Mouse (Mus musculus) kidney, embryonic 14.5 days (tissue): ENCODE results near the gene Zfp212. TPM values are rescaled to one million over a fixed set of nuclear protein-coding genes. Genes with fewer than 3 reads are reported as not detected.

Experiments used
- ATAC-seq: fragments of 200-750 bp; cut with Nextera tagmentation; 2 replicates; pipeline ENCODE4 v1.8.0; 2017; ENCODE audit warnings: moderate number of reproducible peaks, mild to moderate bottlenecking, moderate TSS enrichment, moderate library complexity; ENCODE audit not compliant: low FRiP score, low TSS enrichment
- H3K27ac ChIP-seq: fragments of 300-500 bp; sonication (generic); 2 replicates; pipeline ENCODE4 v1.5.1; 2014; ENCODE audit warnings: low read depth, mild to moderate bottlenecking, low read length, moderate library complexity, mixed read lengths
- H3K27me3 ChIP-seq: fragments of 300-500 bp; sonication (generic); 2 replicates; pipeline ENCODE4 v1.6.1; 2014; ENCODE audit warnings: mild to moderate bottlenecking, low read length; ENCODE audit not compliant: control insufficient read depth, insufficient read depth
- H3K36me3 ChIP-seq: fragments of 300-500 bp; sonication (generic); 2 replicates; pipeline ENCODE4 v1.6.1; 2014; ENCODE audit warnings: low read length, mixed read lengths; ENCODE audit not compliant: control insufficient read depth, insufficient read depth
- H3K4me1 ChIP-seq: fragments of 300-500 bp; sonication (generic); 2 replicates; pipeline ENCODE4 v1.6.1; 2014; ENCODE audit warnings: low read length, mixed read lengths; ENCODE audit not compliant: control insufficient read depth, insufficient read depth
- H3K4me2 ChIP-seq: fragments of 300-500 bp; sonication (generic); replicated peaks from 2 replicates; pipeline ENCODE4 v1.6.1; 2014; ENCODE audit warnings: low read depth, mild to moderate bottlenecking, low read length
- H3K4me3 ChIP-seq: fragments of 300-500 bp; sonication (generic); 2 replicates; pipeline ENCODE4 v1.5.1; 2014; ENCODE audit warnings: mild to moderate bottlenecking, low read length
- H3K9ac ChIP-seq: fragments of 300-500 bp; sonication (generic); 2 replicates; pipeline ENCODE4 v1.6.1; 2014; ENCODE audit warnings: low read depth, mild to moderate bottlenecking, low read length, moderate library complexity
- H3K9me3 ChIP-seq: fragments of 300-500 bp; sonication (generic); 2 replicates; pipeline ENCODE4 v1.6.1; 2016; ENCODE audit warnings: low read length; ENCODE audit not compliant: control insufficient read depth
- WGBS: fragments of 180-500 bp; shearing (Covaris S2); extraction: QIAGEN DNeasy Blood & Tissue Kit; methylation state at CpG from one replicate; pipeline ENCODE4 v1.1.7; 2014; 5-methylcytosine and 5-hydroxymethylcytosine counted together
- polyA plus RNA-seq: library from polyadenylated mRNA; unstranded; fragments of >200 nt; fragmentation: Nextera tagmentation; extraction: Ambion mirVana; gene quantifications from 2 replicates; pipeline ENCODE4 v1.2.1, GENCODE M21; 2014

The Zfp212 gene
- polyA plus RNA-seq, 1 experiment from 2014 or later: 15.3 TPM

- Histone ChIP-seq H3K4me2 (no peak overlapping the region), H3K27me3 (no peaks in the 10 kb centered on the region), H3K9me3 (no peaks in the 10 kb centered on the region), H3K36me3 (no peaks in the 10 kb centered on the region), H3K9ac (no peak overlapping the region), H3K4me1 (peaks cover 6% of the 10 kb centered on the region), H3K27ac (no peak overlapping the region), H3K4me3 (no peak overlapping the region)
- 76% methylated on average over 5 of the region's 5 CpGs for WGBS
- no peak for ATAC-seq
These were observed 3.2 kb upstream of the Zfp212 start for GRCm38 (mm10) chr6:47917051-47917450.

GRCm38 (mm10) chr6:47918768-47919274 is 1.5 kb upstream of the Zfp212 start:
- Histone ChIP-seq H3K9me3 (no peaks in the 10 kb centered on the region), H3K4me2 (no peak overlapping the region), H3K9ac (no peak overlapping the region), H3K27me3 (no peaks in the 10 kb centered on the region), H3K4me3 (no peak overlapping the region), H3K4me1 (peaks cover 6% of the 10 kb centered on the region), H3K27ac (no peak overlapping the region), H3K36me3 (no peaks in the 10 kb centered on the region)
- ATAC-seq: no peak
- 55% methylated on average over 3 of the region's 3 CpGs for WGBS

- peak overlapping the region; percentile 82 for H3K4me3 ChIP-seq
- H3K9me3 ChIP-seq: no peaks in the 10 kb centered on the region
- H3K36me3 ChIP-seq: no peaks in the 10 kb centered on the region
- H3K27me3 ChIP-seq: no peaks in the 10 kb centered on the region
- ATAC-seq: peak; percentile 50
- H3K4me2 ChIP-seq: peak overlapping the region; percentile 40
- WGBS: 28% methylated on average over 11 of the region's 11 CpGs
- peak overlapping the region; percentile 98; the same call in 1 of the 2 replicates for H3K27ac ChIP-seq
- H3K9ac ChIP-seq: peak overlapping the region; percentile 88; the same call in 1 of the 2 replicates
- peaks cover 6% of the 10 kb centered on the region for H3K4me1 ChIP-seq
These were observed 430 bp upstream of the Zfp212 start for GRCm38 (mm10) chr6:47919646-47920446.

GRCm38 (mm10) chr6:47942461-47942860 is 22.2 kb downstream of the Zfp212 start:
- Histone ChIP-seq H3K4me1 (peaks cover 3% of the 10 kb centered on the region; the same call in 1 of the 2 replicates), H3K9ac (0 out of 2 replicates have a peak overlapping the region, but pooled peaks have one; percentile 80), H3K4me3 (peak overlapping the region; percentile 46), H3K9me3 (no peaks in the 10 kb centered on the region), H3K4me2 (peak overlapping the region; percentile 85), H3K27me3 (no peaks in the 10 kb centered on the region), H3K36me3 (peaks cover 5% of the 10 kb centered on the region), H3K27ac (no peak overlapping the region)
- no peak; the same call in 1 of the 2 replicates for ATAC-seq
- 53% methylated on average over 12 of the region's 12 CpGs for WGBS

DNA sequence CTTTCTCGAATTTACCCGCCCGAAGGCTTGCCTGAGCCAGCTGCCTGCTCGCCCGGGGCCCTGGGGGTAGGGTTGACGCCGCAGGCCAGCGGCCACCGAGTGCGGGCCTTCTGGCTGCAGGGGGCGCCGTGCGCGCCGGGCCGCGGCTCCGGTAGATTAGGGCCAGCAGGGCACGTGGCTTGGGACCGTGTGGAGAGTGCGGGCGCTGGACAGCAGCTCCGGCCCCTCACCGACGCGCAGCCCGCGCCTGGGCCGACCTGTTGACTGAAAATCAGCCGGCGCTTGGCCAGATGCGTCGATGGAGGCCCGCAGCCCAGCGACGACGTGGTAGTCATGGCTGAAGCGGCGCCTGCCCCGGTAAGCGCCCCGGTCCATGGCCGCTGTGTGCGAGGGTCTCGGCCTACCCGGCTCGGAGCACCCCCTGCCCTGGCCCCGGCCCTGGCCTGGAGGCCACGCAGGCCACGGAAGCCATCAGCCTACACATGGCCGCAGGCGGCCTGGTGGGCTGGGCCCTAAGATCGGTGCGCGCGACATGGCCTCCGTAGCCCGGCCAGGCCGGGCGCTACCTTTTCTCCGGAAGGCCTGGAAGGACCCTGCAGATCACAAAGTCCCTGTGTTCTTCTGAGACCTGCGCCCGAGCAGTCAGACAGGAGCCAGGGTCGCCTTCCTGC is 22.9 kb downstream of the Zfp212 start:
- H3K27ac ChIP-seq: peak overlapping the region; percentile 30
- peak; percentile 96 for ATAC-seq
- peaks cover 5% of the 10 kb centered on the region for H3K36me3 ChIP-seq
- H3K4me3 ChIP-seq: peak overlapping the region; percentile 46
- H3K9me3 ChIP-seq: no peaks in the 10 kb centered on the region
- WGBS: 12% methylated on average over 62 of the region's 64 CpGs
- peaks cover 3% of the 10 kb centered on the region; the same call in 1 of the 2 replicates for H3K4me1 ChIP-seq
- H3K27me3 ChIP-seq: no peaks in the 10 kb centered on the region
- H3K4me2 ChIP-seq: peak overlapping the region; percentile 85
- peak overlapping the region; percentile 80 for H3K9ac ChIP-seq

GRCm38 (mm10) chr6:47943721-47944120 is 23.4 kb downstream of the Zfp212 start:
- Histone ChIP-seq H3K4me1 (peaks cover 3% of the 10 kb centered on the region; the same call in 1 of the 2 replicates), H3K27ac (no peak overlapping the region; the same call in 1 of the 2 replicates), H3K4me3 (peak overlapping the region; percentile 46), H3K4me2 (peak overlapping the region; percentile 85), H3K36me3 (peaks cover 5% of the 10 kb centered on the region), H3K9ac (peak overlapping the region; percentile 80), H3K9me3 (no peaks in the 10 kb centered on the region), H3K27me3 (no peaks in the 10 kb centered on the region)
- ATAC-seq: no peak
- WGBS: 78% methylated on average over 3 of the region's 3 CpGs

GRCm38 (mm10) chr6:47947388-47947787 is 27.1 kb downstream of the Zfp212 start:
- Histone ChIP-seq H3K9me3 (no peaks in the 10 kb centered on the region), H3K4me3 (no peak overlapping the region), H3K27ac (no peak overlapping the region), H3K4me1 (peaks cover 3% of the 10 kb centered on the region; the same call in 1 of the 2 replicates), H3K36me3 (peaks cover 5% of the 10 kb centered on the region), H3K27me3 (no peaks in the 10 kb centered on the region), H3K4me2 (no peak overlapping the region), H3K9ac (no peak overlapping the region)
- WGBS: 94% methylated on average over 4 of the region's 4 CpGs
- ATAC-seq: no peak

DNA sequence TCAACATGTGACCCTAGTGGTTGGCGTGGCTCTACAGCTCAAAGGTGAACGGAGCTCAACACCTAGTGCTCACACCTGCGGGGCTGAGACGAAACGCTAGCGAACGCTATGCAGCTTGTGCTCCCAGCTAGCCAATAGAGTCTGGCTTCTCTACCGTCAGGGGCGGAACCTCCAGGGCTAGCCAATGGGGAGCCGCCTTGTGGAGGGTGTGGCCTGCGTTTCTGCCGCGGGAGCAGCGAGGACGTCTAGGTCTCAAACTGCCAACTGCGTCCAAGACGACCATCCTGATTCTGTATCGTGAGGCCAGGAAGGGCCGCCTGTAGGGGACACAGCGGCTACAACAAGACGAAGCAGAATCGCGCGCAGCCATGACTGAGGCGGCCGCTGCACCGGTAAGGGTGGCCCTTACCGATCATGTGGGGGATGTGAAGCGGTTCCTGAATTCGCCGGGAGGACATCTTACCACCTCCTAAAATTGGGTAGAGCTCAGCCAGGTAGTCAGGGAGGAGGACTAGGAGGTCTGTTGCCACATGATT is 33.0 kb downstream of the Zfp212 start, which contains the start of gene Zfp956:
Zfp956 (plus strand) TSS at position 200 of the 536 bp plus-strand sequence.
- peak; percentile 99 for ATAC-seq
- Histone ChIP-seq H3K4me3 (peak within 1 kb of the TSS; percentile 59), H3K9ac (peak within 1 kb of the TSS; percentile 63), H3K4me1 (no peaks in the 10 kb centered on the region), H3K9me3 (no peaks in the 10 kb centered on the region), H3K27me3 (no peaks in the 10 kb centered on the region), H3K27ac (no peak within 1 kb of the TSS), H3K36me3 (peaks cover 7% of the 10 kb centered on the region; the same call in 1 of the 2 replicates), H3K4me2 (peak within 1 kb of the TSS; percentile 69)
- WGBS: under 1% methylated on average over 31 of the region's 31 CpGs
